Mouse (Mus musculus): ENCODE measurements around the gene Ddx54.
A peak's percentile ranks its signal among the peaks of the same experiment; 100 is the strongest.

DNA sequence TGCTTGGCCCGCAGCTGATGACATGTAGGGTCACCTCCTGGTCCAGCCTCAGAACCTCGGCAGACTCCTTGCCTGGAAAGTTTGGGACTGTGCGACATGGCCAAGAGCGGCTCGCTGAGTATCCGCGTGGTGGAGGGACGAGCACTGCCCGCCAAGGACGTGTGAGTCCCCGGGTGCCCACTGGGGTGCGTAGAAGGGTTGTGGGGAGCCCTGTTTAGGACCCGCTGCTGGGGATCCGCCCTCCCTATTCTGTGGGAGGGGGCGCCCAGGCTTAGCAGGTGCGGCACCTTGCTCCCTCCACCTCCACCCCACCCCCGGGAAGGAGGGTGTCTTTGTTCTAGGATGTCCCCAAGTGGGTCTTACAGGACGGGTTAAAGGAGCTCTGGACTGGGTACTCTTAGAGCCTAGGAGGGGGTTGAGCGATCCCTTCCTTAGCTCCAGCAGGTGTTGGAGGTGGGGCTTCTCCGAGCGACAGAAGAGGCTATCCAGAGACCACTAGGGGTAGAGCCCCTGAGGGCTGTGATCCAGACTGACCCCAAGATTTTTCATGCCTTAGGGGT lies 36.9 kb downstream of the Ddx54 start:
- TF ChIP-seq CTCF (IDR thresholded peaks at IDR 0.05; ENCODE audit: extremely low read depth, insufficient read depth, insufficient read length, insufficient replicate concordance) (0 out of 2 replicates have a peak, but pooled peaks have one; percentile 23), POLR2A (IDR thresholded peaks at IDR 0.05; ENCODE audit: low read depth, low read length) (no peak)
